Mouse (Mus musculus): ENCODE measurements at regions not wholly inside any gene's neighbourhood (a gene's known extent, or its start where the extent isn't known, plus 50 kb on each side); places are given as distances from the start of the nearest gene placed in this dataset.
A peak's percentile ranks its signal among the peaks of the same experiment; 100 is the strongest.

- DNase-seq (ENCODE audit: low spot score) (peak; percentile 87), ATAC-seq (replicated peaks; ENCODE audit: low FRiP score, low read depth) (no peak)
- TF ChIP-seq CTCF (IDR thresholded peaks at IDR 0.05; ENCODE audit: low read depth): peak; percentile 84
- Histone ChIP-seq H3K27me3 (ENCODE audit: insufficient read depth, low read length) (no peaks in the 10 kb centered on the region), H3K36me3 (ENCODE audit: insufficient read depth, low read length) (no peaks in the 10 kb centered on the region), H3K4me1 (replicated peaks; ENCODE audit: insufficient read depth, low read length) (no peaks in the 10 kb centered on the region), H3K9me3 (replicated peaks; ENCODE audit: low read length) (no peaks in the 10 kb centered on the region), H3K27ac (no peak overlapping the region), H3K4me2 (ENCODE audit: low read length) (no peak overlapping the region), H3K4me3 (replicated peaks; ENCODE audit: low read depth, low read length) (no peak overlapping the region), H3K9ac (ENCODE audit: low read depth, low read length) (no peak overlapping the region)
- 16% methylated on average over 3 of the region's 3 CpGs for WGBS
Measured at GRCm38 (mm10) chr7:71581746-71582145, 230.5 kb upstream of the Gm10295 start.

- no peak overlapping the region for H3K27ac ChIP-seq
- WGBS: 27% methylated on average over 2 of the region's 2 CpGs
- ATAC-seq (replicated peaks; ENCODE audit: low FRiP score, low read depth): no peak
Measured at GRCm38 (mm10) chr7:71560296-71560936, 209.1 kb upstream of the Gm10295 start.

GRCm38 (mm10) chr7:71556473-71556872 is 205.2 kb upstream of the Gm10295 start:
- no peak overlapping the region for H3K4me3 ChIP-seq (replicated peaks; ENCODE audit: low read depth, low read length)
- 94% methylated on average over 5 of the region's 5 CpGs for WGBS
- H3K36me3 ChIP-seq (ENCODE audit: insufficient read depth, low read length): no peaks in the 10 kb centered on the region
- no peak for DNase-seq (ENCODE audit: low spot score)
- H3K4me2 ChIP-seq (ENCODE audit: low read length): no peak overlapping the region
- no peaks in the 10 kb centered on the region for H3K4me1 ChIP-seq (replicated peaks; ENCODE audit: insufficient read depth, low read length)
- TF ChIP-seq CTCF (IDR thresholded peaks at IDR 0.05; ENCODE audit: low read depth): no peak
- ATAC-seq (replicated peaks; ENCODE audit: low FRiP score, low read depth): no peak
- H3K27ac ChIP-seq: no peak overlapping the region
- H3K9ac ChIP-seq (ENCODE audit: low read depth, low read length): no peak overlapping the region
- H3K9me3 ChIP-seq (replicated peaks; ENCODE audit: low read length): no peaks in the 10 kb centered on the region
- no peaks in the 10 kb centered on the region for H3K27me3 ChIP-seq (ENCODE audit: insufficient read depth, low read length)

More at GRCm38 (mm10) chr7:71560296-71560936, 209.1 kb upstream of the Gm10295 start:
- H3K27me3 ChIP-seq (ENCODE audit: insufficient read depth, low read length): no peaks in the 10 kb centered on the region
- H3K4me3 ChIP-seq (replicated peaks; ENCODE audit: low read depth, low read length): no peak overlapping the region
- H3K4me2 ChIP-seq (ENCODE audit: low read length): no peak overlapping the region
- no peaks in the 10 kb centered on the region for H3K9me3 ChIP-seq (replicated peaks; ENCODE audit: low read length)
- H3K36me3 ChIP-seq (ENCODE audit: insufficient read depth, low read length): no peaks in the 10 kb centered on the region
- no peaks in the 10 kb centered on the region for H3K4me1 ChIP-seq (replicated peaks; ENCODE audit: insufficient read depth, low read length)
- H3K9ac ChIP-seq (ENCODE audit: low read depth, low read length): no peak overlapping the region
- TF ChIP-seq CTCF (IDR thresholded peaks at IDR 0.05; ENCODE audit: low read depth): no peak
- DNase-seq (ENCODE audit: low spot score): peak; percentile 65

- WGBS: 89% methylated on average over 3 of the region's 3 CpGs
- Histone ChIP-seq H3K4me3 (replicated peaks; ENCODE audit: low read depth, low read length) (no peak overlapping the region), H3K4me2 (ENCODE audit: low read length) (no peak overlapping the region), H3K9ac (ENCODE audit: low read depth, low read length) (no peak overlapping the region), H3K27ac (no peak overlapping the region), H3K4me1 (replicated peaks; ENCODE audit: insufficient read depth, low read length) (no peaks in the 10 kb centered on the region), H3K36me3 (ENCODE audit: insufficient read depth, low read length) (no peaks in the 10 kb centered on the region), H3K9me3 (replicated peaks; ENCODE audit: low read length) (no peaks in the 10 kb centered on the region), H3K27me3 (ENCODE audit: insufficient read depth, low read length) (no peaks in the 10 kb centered on the region)
- DNase-seq (ENCODE audit: low spot score) (no peak), ATAC-seq (replicated peaks; ENCODE audit: low FRiP score, low read depth) (no peak)
- no peak for TF ChIP-seq CTCF (IDR thresholded peaks at IDR 0.05; ENCODE audit: low read depth)
Measured at GRCm38 (mm10) chr7:71555476-71555875, 204.2 kb upstream of the Gm10295 start.

- 63% methylated on average over 6 of the region's 6 CpGs for WGBS
- no peak for DNase-seq (ENCODE audit: low spot score)
- no peaks in the 10 kb centered on the region for H3K4me1 ChIP-seq (replicated peaks; ENCODE audit: insufficient read depth, low read length)
- H3K36me3 ChIP-seq (ENCODE audit: insufficient read depth, low read length): no peaks in the 10 kb centered on the region
- H3K4me2 ChIP-seq (ENCODE audit: low read length): no peak overlapping the region
- H3K9me3 ChIP-seq (replicated peaks; ENCODE audit: low read length): no peaks in the 10 kb centered on the region
- H3K27me3 ChIP-seq (ENCODE audit: insufficient read depth, low read length): no peaks in the 10 kb centered on the region
- no peak for TF ChIP-seq CTCF (IDR thresholded peaks at IDR 0.05; ENCODE audit: low read depth)
- no peak overlapping the region for H3K4me3 ChIP-seq (replicated peaks; ENCODE audit: low read depth, low read length)
- no peak for ATAC-seq (replicated peaks; ENCODE audit: low FRiP score, low read depth)
- no peak overlapping the region for H3K27ac ChIP-seq
- no peak overlapping the region for H3K9ac ChIP-seq (ENCODE audit: low read depth, low read length)
Measured at GRCm38 (mm10) chr7:71546606-71547213, 195.4 kb upstream of the Gm10295 start.

GRCm38 (mm10) chr7:71541467-71541866 is 190.2 kb upstream of the Gm10295 start:
- Histone ChIP-seq H3K4me2 (ENCODE audit: low read length) (no peak overlapping the region), H3K9me3 (replicated peaks; ENCODE audit: low read length) (no peaks in the 10 kb centered on the region), H3K4me3 (replicated peaks; ENCODE audit: low read depth, low read length) (no peak overlapping the region), H3K9ac (ENCODE audit: low read depth, low read length) (no peak overlapping the region), H3K4me1 (replicated peaks; ENCODE audit: insufficient read depth, low read length) (no peaks in the 10 kb centered on the region), H3K27me3 (ENCODE audit: insufficient read depth, low read length) (no peaks in the 10 kb centered on the region), H3K36me3 (ENCODE audit: insufficient read depth, low read length) (no peaks in the 10 kb centered on the region), H3K27ac (peak overlapping the region; percentile 44)
- no peak for TF ChIP-seq CTCF (IDR thresholded peaks at IDR 0.05; ENCODE audit: low read depth)
- 51% methylated on average over 2 of the region's 2 CpGs for WGBS
- DNase-seq (ENCODE audit: low spot score) (no peak), ATAC-seq (replicated peaks; ENCODE audit: low FRiP score, low read depth) (no peak)
